Mouse (Mus musculus) embryonic facial prominence, embryonic 11.5 days (tissue): ENCODE measurements around the gene Paics. TPM values are rescaled to one million over a fixed set of nuclear protein-coding genes. Genes with fewer than 3 reads are reported as not detected.
"Not testable (repeated sequence)": the region's sequence is repeated elsewhere in the genome, so short reads cannot be mapped to it uniquely, and the experiment has no call there.

Experiments used
- ATAC-seq: fragments of 200-750 bp; cut with Nextera tagmentation; replicated peaks from 2 replicates; pipeline ENCODE4 v1.8.0; 2017; ENCODE audit warnings: low read depth; ENCODE audit not compliant: insufficient number of reproducible peaks, low FRiP score, low TSS enrichment
- DNase-seq: peaks from one replicate; pipeline ENCODE4 v3.0.0-alpha.2; 2015; ENCODE audit warnings: low spot score
- H3K27ac ChIP-seq: fragments of 300-500 bp; sonication (generic); replicated peaks from 2 replicates; pipeline ENCODE4 v1.5.1; 2014; ENCODE audit warnings: mild to moderate bottlenecking, low read depth, low read length, control low read depth
- H3K27me3 ChIP-seq: fragments of 300-500 bp; sonication (generic); 2 replicates; pipeline ENCODE4 v1.6.1; 2014; ENCODE audit warnings: mild to moderate bottlenecking, low read length, moderate library complexity, mixed read lengths; ENCODE audit not compliant: control insufficient read depth, insufficient read depth
- H3K36me3 ChIP-seq: fragments of 300-500 bp; sonication (generic); replicated peaks from 2 replicates; pipeline ENCODE4 v1.6.1; 2014; ENCODE audit warnings: low read depth, mild to moderate bottlenecking, low read length, moderate library complexity, mixed read lengths; ENCODE audit not compliant: control insufficient read depth, insufficient read depth
- H3K4me1 ChIP-seq: fragments of 300-500 bp; sonication (generic); 2 replicates; pipeline ENCODE4 v1.6.1; 2014; ENCODE audit warnings: low read length, mixed read lengths; ENCODE audit not compliant: control insufficient read depth, insufficient read depth
- H3K4me2 ChIP-seq: fragments of 300-500 bp; sonication (generic); 2 replicates; pipeline ENCODE4 v1.6.1; 2014; ENCODE audit warnings: low read depth, mild to moderate bottlenecking, control low read depth, low read length, moderate library complexity
- H3K4me3 ChIP-seq: fragments of 300-500 bp; sonication (generic); 2 replicates; pipeline ENCODE4 v1.5.1; 2014; ENCODE audit warnings: low read depth, low read length, control low read depth
- H3K9ac ChIP-seq: fragments of 300-500 bp; sonication (generic); replicated peaks from 2 replicates; pipeline ENCODE4 v1.6.1; 2014; ENCODE audit warnings: mild to moderate bottlenecking, control low read depth, low read length
- H3K9me3 ChIP-seq: fragments of 300-500 bp; sonication (generic); replicated peaks from 2 replicates; pipeline ENCODE4 v1.6.1; 2016; ENCODE audit warnings: mild to moderate bottlenecking, low read length, inconsistent platforms, mixed read lengths; ENCODE audit not compliant: control insufficient read depth
- WGBS: fragments of 180-500 bp; shearing (Covaris S2); extraction: QIAGEN DNeasy Blood & Tissue Kit; methylation state at CpG from one replicate; pipeline ENCODE4 v1.1.7; 2014; 5-methylcytosine and 5-hydroxymethylcytosine counted together
- polyA plus RNA-seq: library from polyadenylated mRNA; unstranded; fragments of >200 nt; fragmentation: Nextera tagmentation; extraction: Ambion mirVana; gene quantifications from 2 replicates; pipeline ENCODE4 v1.2.1, GENCODE M21; 2014

The Paics gene
- polyA plus RNA-seq, 1 experiment from 2014 or later, result 466 TPM

- no peak overlapping the region for H3K4me2 ChIP-seq
- no peak overlapping the region for H3K27ac ChIP-seq
- H3K9ac ChIP-seq, result no peak overlapping the region
- no peak for DNase-seq
- no peak overlapping the region for H3K4me3 ChIP-seq
- H3K9me3 ChIP-seq, result no peaks in the 10 kb centered on the region
- H3K27me3 ChIP-seq, result no peaks in the 10 kb centered on the region
- no peak for ATAC-seq
- peaks cover 2% of the 10 kb centered on the region for H3K36me3 ChIP-seq
- 88% methylated on average over 6 of the region's 6 CpGs for WGBS
- H3K4me1 ChIP-seq, result no peaks in the 10 kb centered on the region; the same call in 1 of the 2 replicates
These were observed 3.3 kb downstream of the Paics start for GRCm38 (mm10) chr5:76954271-76954900.

GRCm38 (mm10) chr5:76955474-76955873 is 4.4 kb downstream of the Paics start:
- Histone ChIP-seq H3K4me3 (no peak overlapping the region), H3K36me3 (peaks cover 6% of the 10 kb centered on the region), H3K9me3 (no peaks in the 10 kb centered on the region), H3K4me2 (no peak overlapping the region), H3K4me1 (no peaks in the 10 kb centered on the region; the same call in 1 of the 2 replicates), H3K9ac (no peak overlapping the region), H3K27me3 (no peaks in the 10 kb centered on the region), H3K27ac (no peak overlapping the region)
- WGBS, result 77% methylated on average over 4 of the region's 4 CpGs
- DNase-seq (no peak), ATAC-seq (no peak)

GRCm38 (mm10) chr5:76957954-76958353 is 6.8 kb downstream of the Paics start:
- WGBS, result 96% methylated on average over 1 of the region's 1 CpGs
- Histone ChIP-seq H3K4me1 (no peaks in the 10 kb centered on the region; the same call in 1 of the 2 replicates), H3K9ac (no peak overlapping the region), H3K36me3 (peaks cover 6% of the 10 kb centered on the region), H3K27me3 (no peaks in the 10 kb centered on the region), H3K4me2 (no peak overlapping the region), H3K27ac (no peak overlapping the region), H3K9me3 (no peaks in the 10 kb centered on the region), H3K4me3 (no peak overlapping the region)
- peak; percentile 22 for DNase-seq
- ATAC-seq, result no peak

- 89% methylated on average over 5 of the region's 5 CpGs for WGBS
- no peaks in the 10 kb centered on the region; the same call in 1 of the 2 replicates for H3K4me1 ChIP-seq
- H3K4me3 ChIP-seq, result no peak overlapping the region
- no peaks in the 10 kb centered on the region for H3K9me3 ChIP-seq
- no peak for ATAC-seq
- no peak overlapping the region for H3K9ac ChIP-seq
- H3K27ac ChIP-seq, result no peak overlapping the region
- no peaks in the 10 kb centered on the region for H3K27me3 ChIP-seq
- no peak for DNase-seq
- H3K36me3 ChIP-seq, result peaks cover 8% of the 10 kb centered on the region
- H3K4me2 ChIP-seq, result no peak overlapping the region
These were observed 8.5 kb downstream of the Paics start for GRCm38 (mm10) chr5:76959587-76959986.

GRCm38 (mm10) chr5:76962545-76962944 is 11.4 kb downstream of the Paics start:
- H3K9ac ChIP-seq, result no peak overlapping the region
- H3K4me3 ChIP-seq, result no peak overlapping the region
- H3K9me3 ChIP-seq, result no peaks in the 10 kb centered on the region
- H3K27ac ChIP-seq, result no peak overlapping the region
- peaks cover 8% of the 10 kb centered on the region for H3K36me3 ChIP-seq
- ATAC-seq, result no peak
- H3K27me3 ChIP-seq, result no peaks in the 10 kb centered on the region
- H3K4me1 ChIP-seq, result no peaks in the 10 kb centered on the region
- no peak overlapping the region for H3K4me2 ChIP-seq
- 63% methylated on average over 11 of the region's 11 CpGs for WGBS
- peak; percentile 8 for DNase-seq

GRCm38 (mm10) chr5:76964651-76965050 is 13.5 kb downstream of the Paics start:
- Histone ChIP-seq H3K27me3 (no peaks in the 10 kb centered on the region), H3K9ac (no peak overlapping the region), H3K36me3 (peaks cover 3% of the 10 kb centered on the region), H3K27ac (no peak overlapping the region), H3K4me3 (no peak overlapping the region), H3K4me2 (no peak overlapping the region), H3K9me3 (no peaks in the 10 kb centered on the region), H3K4me1 (no peaks in the 10 kb centered on the region)
- 85% methylated on average over 3 of the region's 3 CpGs for WGBS
- DNase-seq (no peak), ATAC-seq (no peak)

- Histone ChIP-seq H3K27me3 (no peaks in the 10 kb centered on the region), H3K9me3 (no peaks in the 10 kb centered on the region), H3K9ac (no peak overlapping the region), H3K4me2 (no peak overlapping the region), H3K4me3 (no peak overlapping the region), H3K36me3 (no peaks in the 10 kb centered on the region; the same call in 1 of the 2 replicates), H3K27ac (no peak overlapping the region), H3K4me1 (no peaks in the 10 kb centered on the region; the same call in 1 of the 2 replicates)
- ATAC-seq (no peak), DNase-seq (no peak)
- 77% methylated on average over 5 of the region's 5 CpGs for WGBS
These were observed 18.1 kb downstream of the Paics start for GRCm38 (mm10) chr5:76969250-76969649.

- H3K4me1 ChIP-seq, H3K27me3 ChIP-seq, H3K9ac ChIP-seq, H3K36me3 ChIP-seq, H3K9me3 ChIP-seq, H3K27ac ChIP-seq, DNase-seq, H3K4me3 ChIP-seq, ATAC-seq, H3K4me2 ChIP-seq: not testable (repeated sequence)
- 83% methylated on average over 1 of the region's 1 CpGs for WGBS
These were observed 20.0 kb downstream of the Paics start for GRCm38 (mm10) chr5:76971115-76971514.
